ENCODE assay signal across 8 mouse cellular contexts in genomic region chr8:120494903-120495302, GRCm38 (mm10).
DNase-seq lines count a peak whose midpoint lies in the region; ATAC-seq and TF ChIP-seq lines count a peak whose summit lies in the region.

No protein-coding gene starts in this region.

- H3K4me2 ChIP-seq in intestine, embryonic 15.5 days (replicated peaks) = peak overlapping the region; percentile 18; the same call in 1 of the 2 replicates
- H3K4me2 ChIP-seq in liver, embryonic 13.5 days = peak overlapping the region; percentile 92
- H3K4me2 ChIP-seq in neural tube, embryonic 11.5 days (ENCODE audit: low read depth) = peak overlapping the region; percentile 8

- no peaks in the 10 kb centered on the region for H3K36me3 ChIP-seq in intestine, embryonic 15.5 days
- peaks cover 11% of the 10 kb centered on the region; the same call in 1 of the 2 replicates for H3K36me3 ChIP-seq in liver, embryonic 13.5 days
- H3K36me3 ChIP-seq in neural tube, embryonic 11.5 days (ENCODE audit: control insufficient read depth, insufficient read depth, low read length) = no peaks in the 10 kb centered on the region

- H3K9ac ChIP-seq in intestine, embryonic 15.5 days = no peak overlapping the region; the same call in 1 of the 2 replicates
- H3K9ac ChIP-seq in liver, embryonic 13.5 days = peak overlapping the region; percentile 98
- H3K9ac ChIP-seq in neural tube, embryonic 11.5 days (ENCODE audit: low read length) = peak overlapping the region; percentile 3; the same call in 1 of the 2 replicates

- no peaks in the 10 kb centered on the region for H3K9me3 ChIP-seq in intestine, embryonic 15.5 days
- no peaks in the 10 kb centered on the region for H3K9me3 ChIP-seq in liver, embryonic 13.5 days (replicated peaks)
- no peaks in the 10 kb centered on the region for H3K9me3 ChIP-seq in neural tube, embryonic 11.5 days (ENCODE audit: control insufficient read depth, low read length)

- peak overlapping the region; percentile 34 for H3K4me3 ChIP-seq in layer of hippocampus, adult 2 months
- H3K4me3 ChIP-seq in cerebellum, adult 2 months (replicated peaks; ENCODE audit: insufficient read depth, low read depth, low read length) = no peak overlapping the region
- no peak overlapping the region for H3K4me3 ChIP-seq in intestine, embryonic 15.5 days (replicated peaks)
- 0 out of 2 replicates have a peak overlapping the region, but pooled peaks have one; percentile 12 for H3K4me3 ChIP-seq in liver, embryonic 13.5 days (replicated peaks)
- no peak overlapping the region for H3K4me3 ChIP-seq in neural tube, embryonic 11.5 days (ENCODE audit: low read depth, low read length)

- H3K27ac ChIP-seq in layer of hippocampus, adult 2 months = peak overlapping the region; percentile 67
- H3K27ac ChIP-seq in cerebellum, adult 2 months (ENCODE audit: insufficient read depth, low read length) = no peak overlapping the region; the same call in 1 of the 2 replicates
- peak overlapping the region; percentile 66 for H3K27ac ChIP-seq in intestine, embryonic 15.5 days
- H3K27ac ChIP-seq in liver, embryonic 13.5 days = peak overlapping the region; percentile 99
- 0 out of 2 replicates have a peak overlapping the region, but pooled peaks have one; percentile 51 for H3K27ac ChIP-seq in neural tube, embryonic 11.5 days (ENCODE audit: low read depth, low read length)

- peaks cover 70% of the 10 kb centered on the region for H3K4me1 ChIP-seq in cerebellum, adult 2 months (ENCODE audit: control insufficient read depth, insufficient read depth, low read length)
- H3K4me1 ChIP-seq in intestine, embryonic 15.5 days (replicated peaks) = peaks cover 84% of the 10 kb centered on the region
- H3K4me1 ChIP-seq in liver, embryonic 13.5 days (replicated peaks) = peaks cover 100% of the 10 kb centered on the region
- H3K4me1 ChIP-seq in neural tube, embryonic 11.5 days (ENCODE audit: control insufficient read depth, insufficient read depth, low read length) = peaks cover 86% of the 10 kb centered on the region

- no peak for DNase-seq in layer of hippocampus, adult 2 months (ENCODE audit: low spot score in 2 of 2)
- no peak for DNase-seq in layer of hippocampus, postnatal 36 days
- DNase-seq in cerebellum, adult 2 months = peak; percentile 63 to 64
- DNase-seq in liver, embryonic 13.5 days = no peak
- DNase-seq in neural tube, embryonic 11.5 days (ENCODE audit: low spot score) = no peak
- no peak for DNase-seq in thymus, postnatal 14 days

- H3K27me3 ChIP-seq in cerebellum, adult 2 months (ENCODE audit: control insufficient read depth, insufficient read depth, low read length) = no peaks in the 10 kb centered on the region
- no peaks in the 10 kb centered on the region for H3K27me3 ChIP-seq in intestine, embryonic 15.5 days (replicated peaks)
- H3K27me3 ChIP-seq in liver, embryonic 13.5 days = no peaks in the 10 kb centered on the region
- H3K27me3 ChIP-seq in neural tube, embryonic 11.5 days (ENCODE audit: control insufficient read depth, insufficient read depth, low read length) = no peaks in the 10 kb centered on the region

- TF ChIP-seq POLR2A in cerebellum, adult 2 months (IDR thresholded peaks at IDR 0.05; ENCODE audit: borderline replicate concordance, insufficient read depth, low read length) = no peak

- 0 out of 2 replicates have a peak, but pooled peaks have one; percentile 7 for ATAC-seq in granulocyte monocyte progenitor cell, adult 5-6 weeks (replicated peaks; ENCODE audit: poor library complexity, severe bottlenecking)
- ATAC-seq in intestine, embryonic 15.5 days = no peak
- ATAC-seq in liver, embryonic 13.5 days (ENCODE audit: low read depth) = no peak
- no peak for ATAC-seq in neural tube, embryonic 11.5 days (ENCODE audit: insufficient read depth, low FRiP score, low TSS enrichment)

- no peak for TF ChIP-seq CTCF in layer of hippocampus, adult 2 months (conservative IDR thresholded peaks at IDR 0.05)
- no peak for TF ChIP-seq CTCF in cerebellum, adult 2 months (IDR thresholded peaks at IDR 0.05; ENCODE audit: borderline replicate concordance, insufficient read depth, low read depth, low read length)

- WGBS in cerebellum, adult 2 months = 14% methylated on average over 15 of the region's 15 CpGs
- 42% methylated on average over 15 of the region's 15 CpGs for WGBS in intestine, embryonic 15.5 days
- WGBS in liver, embryonic 13.5 days (ENCODE audit: insufficient replicate concordance) = 41% methylated on average over 15 of the region's 15 CpGs
- 46% methylated on average over 15 of the region's 15 CpGs for WGBS in neural tube, embryonic 11.5 days

Comparison
In these comparisons a context has a peak if more than half of its experiments do, and no peak if none do; other contexts are left out.
1. DNase-seq: peak in cerebellum, adult 2 months (2 of 2); none in layer of hippocampus, adult 2 months (0 of 2), layer of hippocampus, postnatal 36 days (0 of 2), liver, embryonic 13.5 days (single experiment), neural tube, embryonic 11.5 days (single experiment) and thymus, postnatal 14 days (single experiment).
2. H3K4me3 ChIP-seq: peak in layer of hippocampus, adult 2 months (single experiment) and liver, embryonic 13.5 days (single experiment); none in cerebellum, adult 2 months (single experiment), intestine, embryonic 15.5 days (single experiment) and neural tube, embryonic 11.5 days (single experiment).
3. H3K4me2 ChIP-seq: peak in every context shown above with its lines; median percentile 92 in liver, embryonic 13.5 days; 18 in intestine, embryonic 15.5 days; 8 in neural tube, embryonic 11.5 days.